In the genomic region with DNA sequence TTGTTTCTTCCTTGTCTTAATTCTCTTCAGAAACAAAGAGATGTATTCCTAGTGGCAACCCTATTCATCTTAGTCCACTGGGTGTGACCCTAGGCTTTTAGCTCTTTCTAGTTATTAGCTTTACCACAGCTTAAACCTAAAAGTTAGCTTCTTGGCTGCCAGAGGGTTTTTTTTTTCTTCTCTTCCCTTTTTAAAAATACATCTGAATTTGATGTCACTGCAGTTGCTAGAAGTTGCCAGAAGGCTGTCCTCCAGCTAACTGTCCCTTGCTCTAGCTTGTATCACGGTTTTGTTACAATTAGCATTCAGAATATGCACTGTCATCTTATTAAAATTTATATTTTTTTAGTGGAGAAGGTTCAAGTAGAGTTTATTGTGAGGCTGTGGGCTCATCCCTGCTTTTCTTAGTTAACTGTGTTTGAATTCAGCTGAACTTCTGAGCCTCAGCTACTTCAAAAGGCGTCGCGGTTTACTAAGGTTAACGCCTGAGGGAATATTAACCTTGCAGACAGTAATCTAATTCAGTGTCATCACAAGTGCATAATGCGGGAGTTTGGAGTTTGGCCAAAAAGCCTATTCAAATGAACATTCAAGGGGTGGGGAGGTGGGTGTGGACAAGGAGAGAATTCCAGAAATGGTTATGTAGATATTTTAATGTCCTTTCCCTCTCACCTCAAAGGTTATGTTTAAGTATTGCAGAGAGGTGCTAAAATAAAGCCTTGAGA, we compare ENCODE assay signal across 8 mouse cellular contexts. TPM values are rescaled to one million over a fixed set of nuclear protein-coding genes. Genes with fewer than 3 reads are reported as not detected.
DNase-seq lines count a peak whose midpoint lies in the region; ATAC-seq and TF ChIP-seq lines count a peak whose summit lies in the region.

No protein-coding gene starts in this region.

- ATAC-seq in heart, embryonic 11.5 days (replicated peaks; ENCODE audit: insufficient number of reproducible peaks, low FRiP score, low TSS enrichment) = no peak
- ATAC-seq in hindbrain, embryonic 16.5 days = no peak
- no peak for ATAC-seq in liver, embryonic 16.5 days (ENCODE audit: low read depth)

- peak overlapping the region; percentile 95 for H3K9ac ChIP-seq in heart, embryonic 11.5 days (ENCODE audit: low read depth, low read length)
- no peak overlapping the region for H3K9ac ChIP-seq in heart, adult 2 months (ENCODE audit: low read depth, low read length)
- H3K9ac ChIP-seq in hindbrain, embryonic 16.5 days (ENCODE audit: low read depth, low read length) = peak overlapping the region; percentile 98
- H3K9ac ChIP-seq in liver, embryonic 16.5 days (ENCODE audit: low read depth, low read length) = peak overlapping the region; percentile 93; the same call in 1 of the 2 replicates

- no peak for TF ChIP-seq POLR2A in heart, adult 2 months (IDR thresholded peaks at IDR 0.05; ENCODE audit: insufficient read depth, low read depth, low read length)

- no peak for TF ChIP-seq EP300 in heart, adult 2 months (IDR thresholded peaks at IDR 0.05; ENCODE audit: insufficient read depth, low read depth, low read length)

- 78% methylated on average over 6 of the region's 6 CpGs for WGBS in heart, embryonic 11.5 days (ENCODE audit: insufficient replicate concordance)
- 54% methylated on average over 6 of the region's 6 CpGs for WGBS in heart, adult 2 months
- WGBS in hindbrain, embryonic 16.5 days = 33% methylated on average over 6 of the region's 6 CpGs
- 74% methylated on average over 6 of the region's 6 CpGs for WGBS in liver, embryonic 16.5 days (ENCODE audit: insufficient replicate concordance)

- peaks cover 11% of the 10 kb centered on the region; the same call in 1 of the 2 replicates for H3K4me1 ChIP-seq in heart, embryonic 11.5 days (ENCODE audit: control insufficient read depth, insufficient read depth, low read length)
- H3K4me1 ChIP-seq in heart, adult 2 months (ENCODE audit: control insufficient read depth, insufficient read depth, low read length) = peaks cover 5% of the 10 kb centered on the region
- H3K4me1 ChIP-seq in hindbrain, embryonic 16.5 days (ENCODE audit: control insufficient read depth, insufficient read depth, low read depth, low read length) = peaks cover 22% of the 10 kb centered on the region
- H3K4me1 ChIP-seq in liver, embryonic 16.5 days (ENCODE audit: control insufficient read depth, low read depth, low read length) = peaks cover 14% of the 10 kb centered on the region

- H3K4me3 ChIP-seq in heart, embryonic 11.5 days (ENCODE audit: low read depth, low read length) = peak overlapping the region; percentile 77
- H3K4me3 ChIP-seq in heart, adult 2 months = no peak overlapping the region
- H3K4me3 ChIP-seq in hindbrain, embryonic 16.5 days (ENCODE audit: low read length) = peak overlapping the region; percentile 79
- peak overlapping the region; percentile 94 for H3K4me3 ChIP-seq in liver, embryonic 16.5 days (ENCODE audit: low read depth, low read length)

- H3K9me3 ChIP-seq in heart, embryonic 11.5 days (replicated peaks; ENCODE audit: control insufficient read depth, low read length) = no peaks in the 10 kb centered on the region
- H3K9me3 ChIP-seq in hindbrain, embryonic 16.5 days (ENCODE audit: control insufficient read depth, low read length) = no peaks in the 10 kb centered on the region
- no peaks in the 10 kb centered on the region for H3K9me3 ChIP-seq in liver, embryonic 16.5 days (replicated peaks; ENCODE audit: control insufficient read depth, low read length)

- H3K79me2 ChIP-seq in heart, adult 2 months (replicated peaks; ENCODE audit: control insufficient read depth, insufficient read depth, low read length) = peaks cover 10% of the 10 kb centered on the region

- DNase-seq in heart, adult 2 months = no peak
- peak; percentile 83 for DNase-seq in Muller cell, postnatal 12 days (ENCODE audit: inconsistent ontology term)
- DNase-seq in frontal cortex, postnatal 25 days (ENCODE audit: low spot score in 2 of 2) = no peak
- DNase-seq in urinary bladder, postnatal 10 days (ENCODE audit: low spot score) = no peak
- no peak for DNase-seq in gastrocnemius, postnatal 14 days

- peak overlapping the region; percentile 78 for H3K4me2 ChIP-seq in heart, embryonic 11.5 days
- H3K4me2 ChIP-seq in hindbrain, embryonic 16.5 days (ENCODE audit: low read length) = peak overlapping the region; percentile 74
- H3K4me2 ChIP-seq in liver, embryonic 16.5 days (ENCODE audit: low read depth, low read length) = peak overlapping the region; percentile 64

- H3K27ac ChIP-seq in heart, embryonic 11.5 days (ENCODE audit: low read depth, low read length) = 0 out of 2 replicates have a peak overlapping the region, but pooled peaks have one; percentile 95
- H3K27ac ChIP-seq in heart, adult 2 months = no peak overlapping the region
- peak overlapping the region; percentile 97; the same call in 1 of the 2 replicates for H3K27ac ChIP-seq in hindbrain, embryonic 16.5 days (ENCODE audit: low read depth, low read length)
- H3K27ac ChIP-seq in liver, embryonic 16.5 days (ENCODE audit: low read length) = no peak overlapping the region

- no peak for TF ChIP-seq CTCF in heart, adult 2 months (IDR thresholded peaks at IDR 0.05)

- H3K36me3 ChIP-seq in heart, embryonic 11.5 days (ENCODE audit: control insufficient read depth, insufficient read depth, low read length) = no peaks in the 10 kb centered on the region
- peaks cover 2% of the 10 kb centered on the region for H3K36me3 ChIP-seq in heart, adult 2 months (ENCODE audit: control insufficient read depth, insufficient read depth, low read length)
- no peaks in the 10 kb centered on the region for H3K36me3 ChIP-seq in hindbrain, embryonic 16.5 days (ENCODE audit: control insufficient read depth, insufficient read depth, low read length)
- no peaks in the 10 kb centered on the region for H3K36me3 ChIP-seq in liver, embryonic 16.5 days (ENCODE audit: control insufficient read depth, insufficient read depth)

- intact Hi-C loops in heart, adult 2 months (cut with DNase I) = no loop called here
- intact Hi-C loops in gastrocnemius, postnatal 14 days (cut with DNase I; ENCODE audit: low total_unique reads) = no loop called here

- H3K27me3 ChIP-seq in heart, embryonic 11.5 days (ENCODE audit: control insufficient read depth, insufficient read depth, low read length) = no peaks in the 10 kb centered on the region
- H3K27me3 ChIP-seq in heart, adult 2 months (ENCODE audit: control insufficient read depth, insufficient read depth, low read length) = no peaks in the 10 kb centered on the region
- H3K27me3 ChIP-seq in hindbrain, embryonic 16.5 days (replicated peaks; ENCODE audit: control insufficient read depth, insufficient read depth, low read length) = no peaks in the 10 kb centered on the region
- H3K27me3 ChIP-seq in liver, embryonic 16.5 days (ENCODE audit: control insufficient read depth, insufficient read depth, low read depth, low read length) = no peaks in the 10 kb centered on the region

RNA-seq across cellular contexts. Expression of gene Zfp148, which starts 1.3 kb away (rescaled TPM):
- 37.8 and 39.2 TPM in 2 replicates for polyA plus RNA-seq in heart, embryonic 11.5 days (2014; fragmentation: Nextera tagmentation; extraction: Ambion mirVana)
- 10 to 100 TPM; 37.9 to 40.9 TPM for total RNA-seq in heart, adult 2 months (2021)
- 6.1 and 12.3 TPM in 2 replicates for polyA plus RNA-seq in heart, adult 2 months (2012; rRNA removed)
- polyA plus RNA-seq in hindbrain, embryonic 16.5 days (2015; fragmentation: Nextera tagmentation; extraction: Ambion mirVana) = 47.2 and 47.5 TPM in 2 replicates
- 11.4 and 12.5 TPM in 2 replicates for polyA plus RNA-seq in liver, embryonic 16.5 days (2015; fragmentation: Nextera tagmentation; extraction: Ambion mirVana)
- 10 to 100 TPM; 19.5 to 21.1 TPM for total RNA-seq in gastrocnemius, postnatal 14 days (2021)

Comparison
In these comparisons a context has a peak if more than half of its experiments do, and no peak if none do; other contexts are left out.
1. H3K27ac ChIP-seq: peak in heart, embryonic 11.5 days (single experiment) and hindbrain, embryonic 16.5 days (single experiment); none in heart, adult 2 months (single experiment) and liver, embryonic 16.5 days (single experiment).
2. Peak in every context shown above with its lines, with median percentiles within 50 percentile points of each other: H3K4me2 ChIP-seq.